Mouse (Mus musculus) kidney, adult 9 months (tissue): ENCODE measurements around the gene Tac4.

Source experiments
- DNase-seq: peaks from one replicate; pipeline ENCODE4 v3.0.0; 2022

Tac4 gene

GRCm38 (mm10) chr11:95263816-95264454 lies 2.6 kb downstream of the Tac4 start:
- peak; percentile 37 for DNase-seq

- DNase-seq: peak; percentile 56
Measured at GRCm38 (mm10) chr11:95264455-95265013, 3.2 kb downstream of the Tac4 start.

DNA sequence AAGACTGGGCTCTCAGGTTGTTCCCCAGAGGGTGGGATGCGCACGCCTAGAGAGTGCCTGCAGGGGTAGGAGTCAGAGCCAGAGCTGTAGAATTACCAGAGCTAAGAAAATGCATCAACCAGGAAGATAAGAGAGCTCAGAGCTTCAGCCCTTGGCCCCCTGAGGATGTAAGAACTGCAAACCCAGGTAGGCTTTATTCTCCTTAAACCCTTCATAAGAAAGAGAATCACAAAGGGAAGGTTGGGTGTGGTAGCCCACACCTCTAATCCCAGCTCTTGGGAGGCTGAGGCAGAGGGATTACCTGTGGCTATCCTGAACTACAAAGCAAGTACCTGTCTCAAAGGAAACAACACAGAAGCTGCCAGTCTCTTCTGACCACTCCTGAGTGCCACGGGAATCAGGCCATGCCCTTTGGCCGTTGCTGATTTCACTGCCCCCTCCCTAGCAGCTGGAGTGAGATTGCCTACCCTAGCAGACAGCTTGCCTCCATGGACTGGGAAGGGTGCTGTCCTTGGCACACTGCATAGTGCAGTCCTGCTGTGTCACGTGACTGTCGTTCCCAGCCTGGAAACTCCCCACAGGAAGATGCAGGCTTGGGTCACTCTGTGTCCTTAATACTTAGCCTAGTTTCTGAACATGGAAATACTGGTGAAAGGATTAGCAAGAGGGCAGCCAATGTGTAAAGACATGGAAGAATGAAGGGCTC lies 5.4 kb downstream of the Tac4 start:
- peak; percentile 76 for DNase-seq

DNA sequence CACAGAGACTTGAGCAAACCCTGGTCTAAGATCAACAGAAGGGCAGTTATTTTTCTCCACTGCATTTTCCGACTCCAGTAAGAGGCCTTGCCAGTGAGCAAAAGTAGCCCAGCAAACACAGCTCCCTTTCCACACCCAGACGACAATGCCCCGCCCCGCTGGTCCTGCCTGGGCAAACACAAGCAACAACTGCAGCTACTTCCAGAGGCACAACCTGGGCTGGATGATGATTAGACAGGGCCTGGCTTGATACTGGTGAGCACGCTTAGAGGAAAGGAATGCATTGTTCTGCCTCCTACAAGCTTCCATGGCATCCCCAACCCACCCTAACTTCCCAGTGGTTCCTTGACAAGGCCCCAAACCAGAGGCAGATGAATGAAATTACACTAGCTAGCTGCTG lies 12.3 kb downstream of the Tac4 start:
- no peak for DNase-seq

- DNase-seq: no peak
Measured at GRCm38 (mm10) chr11:95274613-95275012, 13.3 kb downstream of the Tac4 start.

- DNase-seq: no peak
Measured at GRCm38 (mm10) chr11:95276056-95276455, 14.7 kb downstream of the Tac4 start.

DNA sequence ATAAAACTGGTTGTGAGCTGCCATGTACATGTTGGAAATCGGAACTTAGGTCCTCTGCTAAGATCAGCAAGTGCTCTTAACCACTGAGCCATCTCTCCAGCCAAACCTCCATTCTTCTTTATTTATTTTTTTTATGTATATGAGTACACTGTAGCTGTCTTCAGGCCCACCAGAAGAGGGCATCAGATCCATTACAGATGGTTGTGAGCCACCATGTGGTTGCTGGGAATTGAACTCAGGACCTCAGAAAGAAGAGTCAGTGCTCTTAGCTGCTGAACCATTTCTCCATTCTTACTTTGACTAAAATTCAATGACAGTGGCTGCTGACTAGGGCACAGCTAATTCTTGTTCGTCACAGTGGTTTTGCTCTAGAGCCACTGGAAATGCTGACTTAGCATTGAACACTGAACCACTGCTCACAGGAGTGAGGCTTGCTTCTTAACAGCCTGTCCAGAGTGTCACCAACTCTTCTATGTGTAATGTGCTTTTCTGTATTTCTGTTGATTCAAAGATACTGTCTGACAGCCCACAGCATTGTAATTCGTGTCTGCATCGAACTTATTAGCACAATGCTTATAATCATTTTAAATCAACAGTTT lies 17.8 kb downstream of the Tac4 start:
- no peak for DNase-seq

DNA sequence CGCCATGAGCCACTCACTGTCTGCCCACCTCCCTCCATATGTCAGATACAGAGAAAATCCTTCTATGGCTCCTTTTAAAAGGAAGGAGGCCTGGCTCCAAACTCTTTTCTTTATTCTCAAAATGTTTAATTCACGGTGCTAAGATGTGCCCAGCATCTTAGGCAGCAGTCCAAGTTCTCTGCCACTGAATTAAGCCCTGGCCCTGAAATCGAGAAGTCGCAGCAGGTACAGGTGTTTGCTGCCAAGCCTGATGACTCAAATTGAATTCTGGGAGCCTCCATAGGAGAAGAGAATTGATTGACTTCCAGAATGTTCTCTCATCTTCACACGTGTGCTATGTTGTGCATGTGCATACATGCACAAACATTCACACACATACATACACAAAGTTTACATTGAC lies 21.0 kb downstream of the Tac4 start:
- no peak for DNase-seq

DNA sequence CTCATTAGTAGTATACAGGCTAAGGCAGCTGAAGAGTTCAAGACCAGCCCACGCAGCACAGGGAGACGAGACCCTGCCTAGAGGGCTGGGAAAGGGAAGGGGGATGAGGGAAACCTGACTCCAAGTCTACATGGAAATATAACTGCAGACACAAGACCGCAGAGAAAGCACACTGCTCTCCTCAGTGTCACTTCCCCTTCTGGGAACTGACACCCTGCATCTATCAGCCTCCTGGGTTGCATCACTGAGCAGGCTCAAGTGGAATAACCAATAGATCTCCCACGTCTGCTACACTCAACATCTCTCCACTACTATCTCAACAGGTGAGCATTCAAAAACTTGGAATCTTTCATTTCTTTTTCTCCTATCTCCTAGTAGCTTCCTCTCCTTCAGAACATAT lies 30.7 kb downstream of the Tac4 start:
- no peak for DNase-seq

DNA sequence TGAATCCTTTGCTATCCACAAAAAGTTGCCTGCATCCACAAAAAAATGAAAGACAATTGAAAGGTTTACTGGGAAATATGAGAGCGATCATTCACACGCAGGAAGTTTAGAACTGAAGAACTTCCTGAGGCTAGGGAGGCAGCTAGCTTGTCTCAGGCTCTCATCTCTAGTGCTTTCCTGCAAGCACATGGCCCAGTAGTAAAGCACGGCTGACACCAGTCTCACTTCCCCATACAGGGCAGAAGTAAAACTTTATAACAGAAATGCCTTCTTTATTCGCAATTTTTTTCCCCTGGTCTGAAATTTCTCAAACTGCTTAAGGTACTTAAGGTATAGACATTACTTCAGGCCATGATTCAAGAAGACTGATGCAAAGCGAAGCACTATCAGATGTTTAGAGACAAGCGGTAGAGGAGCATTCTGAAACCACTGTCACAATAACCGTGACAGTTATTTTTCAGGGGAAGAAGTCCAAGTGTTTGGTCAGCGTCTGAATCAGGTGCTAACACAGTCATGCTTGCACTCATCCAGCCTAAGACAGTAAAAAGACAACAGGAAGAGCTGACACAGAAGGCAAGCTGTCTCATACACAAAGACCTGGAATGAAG lies 31.8 kb downstream of the Tac4 start:
- no peak for DNase-seq

GRCm38 (mm10) chr11:95295736-95296135 lies 34.4 kb downstream of the Tac4 start:
- no peak for DNase-seq

GRCm38 (mm10) chr11:95298146-95298545 lies 36.8 kb downstream of the Tac4 start:
- no peak for DNase-seq

- DNase-seq: no peak
Measured at GRCm38 (mm10) chr11:95299886-95300285, 38.6 kb downstream of the Tac4 start.

- no peak for DNase-seq
Measured at GRCm38 (mm10) chr11:95301772-95302171, 40.4 kb downstream of the Tac4 start.

DNA sequence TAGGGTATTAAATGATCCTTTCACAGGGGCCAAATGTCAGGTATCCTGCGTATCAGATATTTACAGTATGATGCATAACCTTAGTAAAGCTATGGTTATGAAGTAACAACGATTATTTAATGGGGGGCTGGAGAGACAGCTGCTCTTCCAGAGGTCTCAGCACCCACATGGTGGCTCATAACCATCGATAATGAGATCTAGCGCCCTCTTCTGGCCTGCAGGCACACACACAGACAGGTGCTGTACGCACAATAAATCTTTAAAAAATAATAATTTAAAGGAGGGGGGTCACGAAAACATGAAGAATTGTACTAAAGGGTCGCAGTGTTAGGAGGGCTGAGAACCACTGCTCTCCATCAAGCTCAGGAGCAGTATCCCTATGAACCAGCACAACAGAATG lies 44.3 kb downstream of the Tac4 start:
- DNase-seq: no peak

GRCm38 (mm10) chr11:95307526-95307925 lies 46.2 kb downstream of the Tac4 start:
- peak; percentile 28 for DNase-seq

GRCm38 (mm10) chr11:95309510-95310006 lies 48.2 kb downstream of the Tac4 start:
- DNase-seq: peak; percentile 99

DNA sequence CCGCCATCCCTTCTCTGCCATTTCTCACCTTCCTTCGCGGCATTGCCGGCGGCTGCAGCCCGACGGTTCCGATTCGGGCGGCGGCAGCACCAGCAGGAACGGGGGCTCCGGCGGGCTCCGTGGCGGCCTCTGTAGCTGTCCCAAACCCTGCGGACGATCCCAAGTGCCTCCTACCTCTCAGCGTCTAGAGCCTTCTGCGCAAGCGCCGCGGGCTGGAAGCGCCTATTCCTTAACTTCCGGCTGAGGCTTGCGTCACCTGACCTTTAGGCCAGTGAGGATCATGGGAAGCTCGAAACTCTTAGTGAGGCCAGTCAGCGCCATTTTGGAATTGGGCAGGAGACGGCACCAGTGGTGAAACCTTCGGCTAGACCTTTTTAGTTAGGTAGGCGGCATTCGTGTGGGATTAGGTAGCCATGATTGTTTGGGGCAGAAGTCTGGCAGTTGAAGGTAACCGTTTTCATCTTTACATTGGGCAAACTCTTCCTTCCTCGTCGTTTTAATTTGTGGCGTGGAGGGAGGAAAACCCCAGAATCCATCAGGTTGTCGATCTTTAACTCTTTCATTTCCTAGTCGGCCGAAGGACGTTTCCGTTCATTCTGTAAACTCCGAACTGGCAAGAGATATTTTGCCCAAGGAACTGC lies 48.8 kb downstream of the Tac4 start, which contains the start of gene Kat7:
Kat7 (minus strand) TSS at position 240 of the 641 bp plus-strand sequence.
- DNase-seq: peak; percentile 100

DNA sequence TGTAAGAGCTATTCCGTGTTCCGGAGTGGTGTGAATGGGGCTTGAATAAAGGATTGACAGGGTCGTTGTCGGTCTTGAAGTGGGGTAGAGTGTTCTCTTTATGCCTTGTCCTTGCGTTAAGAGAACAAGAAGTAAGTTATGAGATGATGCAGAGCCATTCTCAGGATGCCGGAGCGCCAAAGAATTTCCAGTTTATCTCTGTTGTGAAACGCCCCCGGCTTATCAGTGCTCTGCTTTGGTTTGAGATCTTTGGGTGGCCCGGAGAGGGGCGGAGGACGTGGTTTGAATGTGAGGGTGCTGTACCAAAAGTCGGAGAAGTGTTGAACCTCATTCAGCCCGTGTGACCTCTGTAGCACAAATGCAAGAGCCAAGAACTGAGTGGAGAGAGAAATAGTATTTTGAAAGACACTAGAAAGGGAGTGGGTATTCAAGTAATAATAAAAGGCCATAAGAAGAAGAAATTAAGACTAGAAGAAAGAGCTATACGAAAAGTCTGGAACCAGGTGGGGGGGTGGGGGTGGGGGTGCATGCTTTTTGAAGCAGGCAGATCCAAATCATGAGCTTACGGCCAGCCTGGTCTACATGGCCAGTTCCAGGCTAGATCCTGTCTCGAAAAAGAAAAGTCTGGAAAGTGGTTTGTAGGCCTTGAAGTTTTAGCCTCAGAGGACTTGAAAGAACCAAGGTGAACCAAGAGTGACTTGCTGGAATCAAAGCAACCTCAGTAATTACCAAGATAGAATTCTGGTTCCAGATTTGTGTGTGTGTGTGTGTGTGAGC lies 49.5 kb downstream of the Tac4 start:
- DNase-seq: no peak

DNA sequence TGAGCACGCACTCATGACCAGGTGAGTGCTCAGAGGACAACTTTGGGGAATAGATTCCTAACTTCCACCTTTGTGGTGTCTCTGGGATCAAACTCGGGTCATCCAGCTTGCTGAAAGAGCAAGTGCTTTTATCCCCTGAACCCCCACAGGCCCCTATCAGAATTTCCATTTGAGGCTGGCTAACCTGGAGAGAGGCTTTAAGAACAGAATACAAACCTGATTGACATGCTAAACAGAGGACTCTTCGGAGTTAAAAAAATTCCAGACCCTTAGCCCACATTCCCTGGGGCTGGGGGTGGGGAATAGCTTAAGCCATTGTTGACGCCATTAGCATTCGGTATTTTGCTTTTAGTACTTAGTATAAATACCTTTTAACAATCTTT lies 50.1 kb downstream of the Tac4 start:
- no peak for DNase-seq

GRCm38 (mm10) chr11:95315215-95315955 lies 54.1 kb downstream of the Tac4 start:
- no peak for DNase-seq
